Mouse (Mus musculus) liver, postnatal 0 days (tissue): Measurements from ENCODE around the gene Paqr4. TPM values are rescaled to one million over a fixed set of nuclear protein-coding genes. Genes with fewer than 3 reads are reported as not detected.

Experiments
- ATAC-seq: fragments of 200-750 bp; cut with Nextera tagmentation; 2 replicates; pipeline ENCODE4 v1.8.0; 2017; ENCODE audit warnings: mild to moderate bottlenecking, moderate library complexity
- DNase-seq: peaks from one replicate; pipeline ENCODE4 v3.0.0-alpha.2; 2016
- H3K27ac ChIP-seq: fragments of 300-500 bp; sonication (generic); 2 replicates; pipeline ENCODE4 v1.5.1; 2014; ENCODE audit warnings: antibody characterized with exemption, moderate library complexity, mild to moderate bottlenecking, low read depth
- H3K27me3 ChIP-seq: fragments of 300-500 bp; sonication (generic); 2 replicates; pipeline ENCODE4 v1.6.1; 2014; ENCODE audit warnings: low read length, control low read depth, mixed read lengths; ENCODE audit not compliant: insufficient read depth
- H3K36me3 ChIP-seq: fragments of 300-500 bp; sonication (generic); replicated peaks from 2 replicates; pipeline ENCODE4 v1.6.1; 2014; ENCODE audit warnings: mild to moderate bottlenecking, control low read depth, low read length, moderate library complexity, mixed read lengths; ENCODE audit not compliant: insufficient read depth
- H3K4me1 ChIP-seq: fragments of 300-500 bp; sonication (generic); 2 replicates; pipeline ENCODE4 v1.6.1; 2014; ENCODE audit warnings: antibody characterized with exemption, mild to moderate bottlenecking, control low read depth; ENCODE audit not compliant: insufficient read depth
- H3K4me2 ChIP-seq: fragments of 300-500 bp; sonication (generic); 2 replicates; pipeline ENCODE4 v1.6.1; 2014; ENCODE audit warnings: low read depth, mild to moderate bottlenecking, low read length, moderate library complexity, mixed read lengths
- H3K4me3 ChIP-seq: fragments of 300-500 bp; sonication (generic); 2 replicates; pipeline ENCODE4 v1.5.1; 2014; ENCODE audit warnings: low read depth, low read length
- H3K9ac ChIP-seq: fragments of 300-500 bp; sonication (generic); replicated peaks from 2 replicates; pipeline ENCODE4 v1.6.1; 2014; ENCODE audit warnings: mild to moderate bottlenecking, moderate library complexity
- H3K9me3 ChIP-seq: fragments of 300-500 bp; sonication (generic); 2 replicates; pipeline ENCODE4 v1.6.1; 2016; ENCODE audit warnings: mild to moderate bottlenecking, control low read depth, low read length, mixed read lengths
- CTCF ChIP-seq: sonication (generic); IDR thresholded peaks from 2 replicates; pipeline ENCODE4 v1.5.1; 2016; ENCODE audit warnings: antibody characterized with exemption, low read depth
- EP300 ChIP-seq: IDR thresholded peaks from 2 replicates; pipeline ENCODE4 v1.6.1; 2016; ENCODE audit warnings: antibody characterized with exemption, low read depth, mild to moderate bottlenecking
- WGBS: fragments of 180-500 bp; shearing (Covaris S2); extraction: QIAGEN DNeasy Blood & Tissue Kit; methylation state at CpG from one replicate; pipeline ENCODE4 v1.1.7; 2014; ENCODE audit not compliant: insufficient replicate concordance; 5-methylcytosine and 5-hydroxymethylcytosine counted together
- polyA plus RNA-seq: library from polyadenylated mRNA; unstranded; fragments of >200 nt; fragmentation: Nextera tagmentation; extraction: Ambion mirVana; gene quantifications from 2 replicates; pipeline ENCODE4 v1.2.1, GENCODE M21; 2015

Paqr4 gene
- polyA plus RNA-seq, 1 experiment from 2014 or later, result 4.3 TPM

- Histone ChIP-seq H3K36me3 (no peaks in the 10 kb centered on the region), H3K27ac (peak within 1 kb of the TSS; percentile 82), H3K4me3 (peak within 1 kb of the TSS; percentile 89), H3K9ac (peak within 1 kb of the TSS; percentile 97), H3K4me1 (peaks cover 8% of the 10 kb centered on the region), H3K4me2 (peak within 1 kb of the TSS; percentile 97), H3K9me3 (no peaks in the 10 kb centered on the region), H3K27me3 (no peaks in the 10 kb centered on the region)
- peak; percentile 95 for DNase-seq
- ATAC-seq, result peak; percentile 99
- WGBS, result 4% methylated on average over 55 of the region's 58 CpGs
- TF ChIP-seq CTCF (no peak), EP300 (peak; percentile 68; the same call in 1 of the 2 replicates)
These were observed 30.9 kb upstream of the Paqr4 start, which contains the start of gene Flywch1 for GRCm38 (mm10) chr17:23771284-23772218. Gene Flywch1 (minus strand): TSS chr17:23771602.

GRCm38 (mm10) chr17:23770896-23771283 is 30.2 kb upstream of the Paqr4 start:
- peak; percentile 26 for ATAC-seq

DNA sequence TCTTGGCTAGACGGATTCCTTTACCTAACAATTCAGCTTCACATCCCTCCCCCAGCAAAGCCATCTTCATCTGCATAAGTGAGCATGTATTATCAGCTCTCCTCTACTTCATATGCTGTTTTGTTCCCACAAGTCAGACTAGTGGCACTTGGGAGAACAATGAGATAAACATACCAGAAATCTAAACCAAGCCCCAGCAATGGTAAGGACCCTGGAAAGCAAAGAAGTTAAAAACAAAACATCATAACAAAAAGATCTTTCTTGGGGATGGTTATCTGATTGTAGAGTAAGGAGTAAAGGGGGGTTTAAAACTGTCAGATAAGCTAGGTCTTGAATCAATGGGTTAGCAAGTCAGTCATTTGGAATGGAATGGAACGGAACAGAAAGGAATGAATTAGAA is 29.8 kb upstream of the Paqr4 start:
- H3K4me2 ChIP-seq, result peak overlapping the region; percentile 97
- 35% methylated on average over 2 of the region's 2 CpGs for WGBS
- H3K9me3 ChIP-seq, result no peaks in the 10 kb centered on the region
- H3K27me3 ChIP-seq, result no peaks in the 10 kb centered on the region
- peaks cover 8% of the 10 kb centered on the region for H3K4me1 ChIP-seq
- peak overlapping the region; percentile 89 for H3K4me3 ChIP-seq
- no peak overlapping the region for H3K27ac ChIP-seq
- no peak for TF ChIP-seq EP300
- TF ChIP-seq CTCF, result no peak
- DNase-seq, result no peak
- H3K36me3 ChIP-seq, result no peaks in the 10 kb centered on the region
- no peak for ATAC-seq
- peak overlapping the region; percentile 97 for H3K9ac ChIP-seq

More at GRCm38 (mm10) chr17:23770896-23771283, 30.2 kb upstream of the Paqr4 start:
- DNase-seq, result no peak
- WGBS, result 2% methylated on average over 19 of the region's 19 CpGs
- Histone ChIP-seq H3K4me1 (peaks cover 8% of the 10 kb centered on the region), H3K27ac (peak overlapping the region; percentile 82), H3K9me3 (no peaks in the 10 kb centered on the region), H3K4me3 (peak overlapping the region; percentile 89), H3K36me3 (no peaks in the 10 kb centered on the region), H3K9ac (peak overlapping the region; percentile 97), H3K4me2 (peak overlapping the region; percentile 97), H3K27me3 (no peaks in the 10 kb centered on the region)
- TF ChIP-seq CTCF, result no peak
- no peak for TF ChIP-seq EP300

DNA sequence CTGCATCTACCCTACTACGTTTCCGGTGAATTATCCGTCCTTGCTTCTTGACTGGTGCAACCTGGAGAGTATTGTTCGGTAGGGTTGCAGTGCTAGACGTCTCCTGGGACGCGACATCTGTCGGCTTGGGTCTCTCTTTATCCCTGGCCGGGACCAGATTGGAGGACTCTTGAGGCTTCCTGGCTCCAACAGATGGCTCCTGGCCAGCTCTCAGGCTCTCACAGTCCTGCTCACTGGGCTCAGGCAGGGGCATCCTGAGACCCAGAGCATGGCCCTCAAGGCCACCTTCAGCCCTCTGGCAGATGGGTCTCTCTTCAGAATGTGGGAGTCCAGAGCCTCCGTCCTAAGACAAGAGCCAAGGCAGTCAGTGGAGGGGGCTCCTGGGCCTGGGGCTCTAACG is 22.3 kb upstream of the Paqr4 start:
- Histone ChIP-seq H3K4me2 (no peak overlapping the region), H3K4me3 (no peak overlapping the region), H3K9ac (no peak overlapping the region), H3K36me3 (0 out of 2 replicates have a peak, but pooled peaks cover 5% of the 10 kb centered on the region), H3K27ac (no peak overlapping the region), H3K9me3 (no peaks in the 10 kb centered on the region), H3K27me3 (no peaks in the 10 kb centered on the region), H3K4me1 (no peaks in the 10 kb centered on the region)
- DNase-seq (no peak), ATAC-seq (no peak)
- no peak for TF ChIP-seq CTCF
- no peak for TF ChIP-seq EP300
- 85% methylated on average over 11 of the region's 11 CpGs for WGBS

- no peak overlapping the region for H3K9ac ChIP-seq
- no peaks in the 10 kb centered on the region for H3K27me3 ChIP-seq
- no peak for DNase-seq
- H3K9me3 ChIP-seq, result no peaks in the 10 kb centered on the region
- WGBS, result 93% methylated on average over 3 of the region's 3 CpGs
- no peaks in the 10 kb centered on the region for H3K4me1 ChIP-seq
- H3K36me3 ChIP-seq, result 0 out of 2 replicates have a peak, but pooled peaks cover 5% of the 10 kb centered on the region
- TF ChIP-seq EP300 (no peak), CTCF (no peak)
- no peak overlapping the region for H3K4me2 ChIP-seq
- no peak for ATAC-seq
- H3K27ac ChIP-seq, result no peak overlapping the region
- no peak overlapping the region for H3K4me3 ChIP-seq
These were observed 20.5 kb upstream of the Paqr4 start for GRCm38 (mm10) chr17:23761155-23761554.

DNA sequence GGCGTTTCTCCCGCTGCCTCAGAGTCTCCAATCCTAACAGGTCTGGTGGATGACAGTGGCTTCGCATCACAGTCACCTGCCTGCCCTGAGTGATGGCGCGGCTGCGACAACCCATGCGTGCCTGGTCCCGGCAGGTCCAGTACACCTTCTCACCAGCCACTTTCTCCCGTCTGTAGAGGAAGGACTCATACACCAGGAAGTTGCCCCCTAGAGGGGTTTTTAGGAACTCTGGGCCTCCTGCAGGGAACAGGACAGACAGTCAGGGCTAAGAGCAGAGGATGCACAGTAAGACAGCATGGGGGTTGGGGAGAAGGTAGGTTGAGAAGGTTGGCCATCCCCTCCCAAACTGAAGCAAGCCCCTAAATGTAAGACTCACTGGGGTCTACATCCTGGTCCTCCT is 19.6 kb upstream of the Paqr4 start:
- H3K9me3 ChIP-seq, result no peaks in the 10 kb centered on the region
- DNase-seq (no peak), ATAC-seq (no peak)
- no peak overlapping the region for H3K9ac ChIP-seq
- H3K27me3 ChIP-seq, result no peaks in the 10 kb centered on the region
- H3K4me3 ChIP-seq, result no peak overlapping the region
- no peak overlapping the region for H3K27ac ChIP-seq
- H3K4me1 ChIP-seq, result no peaks in the 10 kb centered on the region
- WGBS, result 91% methylated on average over 9 of the region's 9 CpGs
- no peak for TF ChIP-seq CTCF
- TF ChIP-seq EP300, result no peak
- 0 out of 2 replicates have a peak, but pooled peaks cover 5% of the 10 kb centered on the region for H3K36me3 ChIP-seq
- no peak overlapping the region for H3K4me2 ChIP-seq
